Mouse (Mus musculus) kidney, adult 9 months (tissue): ENCODE measurements at regions not wholly inside any gene's neighbourhood (a gene's known extent, or its start where the extent isn't known, plus 50 kb on each side); places are given as distances from the start of the nearest gene placed in this dataset.

Experiments used
- DNase-seq: peaks from one replicate; pipeline ENCODE4 v3.0.0; 2022

- peak; percentile 6 for DNase-seq
Observed at GRCm38 (mm10) chr3:15040866-15041528, 154.9 kb downstream of the Car2 start.

GRCm38 (mm10) chr3:15053968-15054367, 167.9 kb downstream of the Car2 start:
- peak; percentile 17 for DNase-seq

GRCm38 (mm10) chr3:15055516-15056256, 169.6 kb downstream of the Car2 start:
- DNase-seq = peak; percentile 53

- DNase-seq = peak; percentile 59
Observed at GRCm38 (mm10) chr3:15056788-15057585, 170.9 kb downstream of the Car2 start.

- DNase-seq = no peak
Observed at GRCm38 (mm10) chr3:15065681-15066080, 179.6 kb downstream of the Car2 start.

- no peak for DNase-seq
Observed at GRCm38 (mm10) chr3:15068256-15068655, 182.2 kb downstream of the Car2 start.

- no peak for DNase-seq
Observed at GRCm38 (mm10) chr3:15071030-15071883, 185.2 kb downstream of the Car2 start.

- DNase-seq = no peak
Observed at GRCm38 (mm10) chr3:15073405-15073804, 187.3 kb downstream of the Car2 start.

GRCm38 (mm10) chr3:15073847-15074246, 187.8 kb downstream of the Car2 start:
- DNase-seq = no peak

- DNase-seq = no peak
Observed at GRCm38 (mm10) chr3:15074949-15075348, 188.9 kb downstream of the Car2 start.

- DNase-seq = peak; percentile 23
Observed at GRCm38 (mm10) chr3:15090124-15090523, 204.1 kb downstream of the Car2 start.

- DNase-seq = no peak
Observed at GRCm38 (mm10) chr3:15098206-15098817, 212.2 kb downstream of the Car2 start.

- no peak for DNase-seq
Observed at GRCm38 (mm10) chr3:15098981-15099380, 212.9 kb downstream of the Car2 start.

GRCm38 (mm10) chr3:15105627-15106026, 219.6 kb downstream of the Car2 start:
- no peak for DNase-seq

- DNase-seq = no peak
Observed at GRCm38 (mm10) chr3:15106281-15106680, 220.2 kb downstream of the Car2 start.

GRCm38 (mm10) chr3:15107301-15107700, 221.2 kb downstream of the Car2 start:
- no peak for DNase-seq

- DNase-seq = no peak
Observed at GRCm38 (mm10) chr3:15108239-15108934, 222.3 kb downstream of the Car2 start.

GRCm38 (mm10) chr3:15110037-15110748, 221.9 kb downstream of the Gm9733 start:
- DNase-seq = no peak

- DNase-seq = no peak
Observed at GRCm38 (mm10) chr3:15112177-15112838, 219.8 kb downstream of the Gm9733 start.

- DNase-seq = no peak
Observed at GRCm38 (mm10) chr3:15118634-15119356, 213.3 kb downstream of the Gm9733 start.
